Mouse (Mus musculus) urinary bladder, postnatal 10 days (tissue): Measurements from ENCODE around the gene Ccsap.

Experiments
- DNase-seq: peaks from one replicate; pipeline ENCODE4 v3.0.0; 2022; ENCODE audit warnings: low spot score

Ccsap gene

DNA sequence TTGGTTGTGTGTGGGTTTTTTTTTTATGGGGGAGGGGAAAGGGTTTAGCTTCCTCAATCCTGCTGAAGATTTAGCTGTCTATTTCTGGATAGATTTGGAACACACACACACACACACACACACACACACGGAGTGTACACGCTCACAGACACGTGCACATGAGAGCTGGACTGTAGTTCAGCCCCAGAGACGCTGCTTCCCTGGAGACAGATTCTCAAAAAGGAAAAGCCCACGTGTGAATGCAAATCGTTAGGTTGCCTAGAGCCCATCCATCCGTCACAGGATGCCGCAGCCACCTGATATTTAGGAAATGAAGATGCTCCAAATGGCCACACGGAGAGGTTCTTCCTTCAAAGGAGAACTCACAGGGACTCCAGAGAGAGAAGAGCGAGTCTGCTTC lies 20.3 kb upstream of the Ccsap start:
- DNase-seq, result no peak

GRCm38 (mm10) chr8:123877865-123878264 lies 17.9 kb upstream of the Ccsap start:
- no peak for DNase-seq

DNA sequence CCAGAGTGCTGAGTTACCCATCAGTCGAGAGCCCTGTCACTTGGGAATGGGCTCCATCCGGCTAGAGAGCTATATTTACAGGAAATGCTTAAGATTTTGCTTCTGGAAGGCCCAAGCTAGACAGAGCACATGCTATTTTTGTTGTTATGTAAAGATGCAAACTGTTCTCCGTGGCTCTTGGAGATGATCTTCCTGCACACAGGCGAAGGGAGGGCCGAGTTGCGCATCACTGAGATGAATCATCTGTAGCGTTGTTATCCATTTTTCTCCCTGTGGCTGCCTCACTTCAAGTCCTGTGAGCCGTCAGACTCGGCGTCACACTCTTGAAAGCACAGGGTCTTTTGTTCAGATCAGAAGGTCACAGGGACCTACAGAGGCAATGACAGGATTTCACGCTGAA lies 14.3 kb upstream of the Ccsap start:
- DNase-seq, result no peak

- no peak for DNase-seq
Observed at GRCm38 (mm10) chr8:123873364-123873763, 13.4 kb upstream of the Ccsap start.

DNA sequence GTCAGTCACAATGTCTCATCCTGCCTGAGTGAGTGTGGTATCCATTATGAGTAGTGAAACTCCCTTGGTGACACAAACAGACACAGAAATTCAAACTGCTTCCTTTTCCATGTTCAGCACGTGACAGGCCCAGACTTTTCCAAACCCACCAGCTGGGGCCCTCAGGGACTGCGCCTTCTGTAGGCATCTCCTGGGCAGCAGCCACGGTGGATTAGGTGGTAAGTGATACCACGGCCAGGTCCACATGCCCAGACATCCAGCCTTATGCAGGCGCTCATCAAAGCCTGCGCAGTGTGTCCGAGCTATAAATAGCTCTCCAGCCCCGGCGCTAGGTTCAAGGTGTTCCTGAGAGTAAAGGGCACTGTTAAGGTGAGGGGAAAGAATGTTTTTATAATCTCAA lies 12.0 kb upstream of the Ccsap start:
- no peak for DNase-seq

DNA sequence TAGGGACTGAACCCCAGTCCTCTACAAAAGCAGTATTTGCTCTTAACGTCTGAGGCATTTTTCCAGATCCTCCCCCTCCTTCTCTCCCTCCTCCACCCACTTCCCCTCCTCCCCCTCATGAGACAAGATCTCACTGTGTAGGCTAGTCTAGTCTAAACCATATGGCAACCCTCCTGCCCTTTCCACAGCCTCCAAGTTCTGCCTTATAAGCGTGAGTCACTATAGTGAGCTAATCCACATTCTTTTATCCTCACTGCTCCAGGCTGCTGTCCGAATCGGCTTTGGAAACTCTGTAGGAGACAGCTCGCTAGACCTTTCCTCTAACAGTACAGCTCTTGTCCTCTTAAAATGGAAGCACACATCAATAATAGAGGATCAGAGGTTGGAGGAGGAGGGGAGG lies 7.0 kb upstream of the Ccsap start:
- DNase-seq, result no peak

DNA sequence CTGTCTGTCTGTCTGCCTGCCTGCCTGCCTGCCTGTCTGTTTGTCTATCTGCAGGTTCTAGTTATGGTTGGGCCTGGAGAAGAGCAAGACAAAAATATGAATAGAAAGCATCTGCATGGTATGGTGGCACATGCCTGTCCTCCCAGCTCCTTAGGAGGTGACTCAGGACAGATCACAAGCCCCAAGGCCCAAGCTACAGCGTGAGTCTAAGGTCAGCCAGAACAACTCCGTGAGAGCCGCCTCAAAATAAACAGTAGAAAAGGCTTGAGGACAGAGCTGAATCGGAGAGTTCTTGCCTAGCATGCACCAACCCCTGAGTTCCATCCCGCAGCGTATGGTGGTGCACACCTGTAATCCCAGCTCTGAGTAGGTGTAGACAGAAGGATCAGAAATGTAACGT lies 5.8 kb upstream of the Ccsap start:
- DNase-seq, result no peak

GRCm38 (mm10) chr8:123860386-123860785 lies 377 bp upstream of the Ccsap start:
- DNase-seq, result no peak

- DNase-seq, result peak; percentile 66
Observed at GRCm38 (mm10) chr8:123858941-123859647, 915 bp downstream of the Ccsap start.

GRCm38 (mm10) chr8:123858574-123858940 lies 1.5 kb downstream of the Ccsap start:
- DNase-seq, result no peak

GRCm38 (mm10) chr8:123857361-123857760 lies 2.6 kb downstream of the Ccsap start:
- no peak for DNase-seq

GRCm38 (mm10) chr8:123854733-123855475 lies 5.1 kb downstream of the Ccsap start:
- DNase-seq, result no peak

DNA sequence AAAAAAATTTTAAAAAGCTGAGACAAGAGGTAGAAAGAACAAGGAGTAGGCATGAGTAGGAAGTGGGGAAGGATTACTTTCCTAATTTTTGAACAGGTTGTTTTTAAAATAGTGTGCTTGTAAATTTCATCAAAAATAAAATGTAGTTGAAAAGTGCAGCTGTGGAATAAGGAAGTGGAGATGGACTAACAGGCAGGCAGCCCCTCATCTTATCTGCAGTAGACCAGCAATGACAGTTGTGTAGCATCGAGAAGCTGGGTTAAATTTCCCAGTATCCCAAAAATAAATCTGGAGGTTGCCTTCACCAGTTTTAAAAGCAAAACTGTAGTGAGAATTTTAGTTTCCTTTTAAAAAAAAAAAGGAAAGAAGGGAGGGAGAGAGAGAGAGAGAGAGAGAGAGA lies 5.8 kb downstream of the Ccsap start:
- no peak for DNase-seq

DNA sequence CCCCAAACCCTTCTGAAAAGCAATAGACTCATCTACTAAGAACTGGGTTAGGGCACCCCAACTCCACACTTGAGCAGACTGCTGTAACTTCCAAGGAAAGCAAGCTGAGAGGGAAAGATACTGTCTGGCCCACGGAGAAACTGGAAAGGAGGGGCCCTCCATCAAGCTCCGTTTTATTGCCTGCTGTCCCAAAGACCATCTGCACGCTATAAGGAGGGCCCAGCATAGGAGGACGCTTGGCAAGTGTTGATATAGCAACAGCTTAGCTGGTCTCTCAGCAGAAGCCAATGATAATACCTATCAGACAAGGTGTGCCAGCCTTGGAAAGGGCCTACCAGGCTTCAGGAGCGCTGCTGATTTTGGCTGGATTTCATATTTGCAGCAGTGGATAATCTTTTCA lies 8.4 kb downstream of the Ccsap start:
- no peak for DNase-seq

DNA sequence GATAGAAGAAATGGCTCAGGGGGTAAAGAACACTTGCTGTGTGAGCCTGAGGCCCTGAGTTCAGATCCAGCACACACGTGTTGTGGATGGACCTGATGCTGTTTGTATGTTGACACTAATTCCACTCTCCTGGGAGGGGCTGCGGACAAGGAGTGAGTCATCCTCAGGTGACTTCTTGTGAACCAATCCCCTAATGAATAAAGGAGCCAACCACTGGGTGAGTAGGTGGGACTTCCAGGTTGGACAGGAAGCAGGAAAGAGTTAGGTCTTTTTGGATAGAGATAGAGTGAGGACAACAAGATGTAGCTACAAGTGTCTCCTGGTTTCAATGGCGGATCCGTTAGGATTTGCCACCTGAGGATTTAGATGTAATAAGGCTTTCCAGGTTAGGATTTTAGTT lies 10.7 kb downstream of the Ccsap start:
- DNase-seq, result no peak

- DNase-seq, result no peak
Observed at GRCm38 (mm10) chr8:123847546-123847945, 12.5 kb downstream of the Ccsap start.

DNA sequence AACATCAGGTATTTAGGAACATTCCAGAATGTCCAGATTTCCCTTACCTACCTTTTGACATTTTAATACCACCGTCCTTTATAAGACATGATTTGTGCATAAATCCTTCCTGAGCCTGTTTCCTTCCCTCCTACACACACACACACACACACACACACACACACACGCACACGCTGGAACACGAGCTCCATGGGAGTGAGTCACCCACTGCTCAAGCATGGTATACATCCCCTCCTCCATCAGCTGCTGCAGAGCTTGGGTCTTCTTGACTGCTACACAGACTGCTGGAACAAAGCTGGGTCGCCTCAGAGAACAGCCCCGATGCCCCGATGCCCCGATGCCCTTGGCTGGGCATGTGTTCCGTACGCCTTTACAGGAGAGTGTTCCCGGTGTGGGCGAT lies 13.5 kb downstream of the Ccsap start:
- DNase-seq, result no peak

GRCm38 (mm10) chr8:123845991-123846390 lies 14.0 kb downstream of the Ccsap start:
- no peak for DNase-seq

DNA sequence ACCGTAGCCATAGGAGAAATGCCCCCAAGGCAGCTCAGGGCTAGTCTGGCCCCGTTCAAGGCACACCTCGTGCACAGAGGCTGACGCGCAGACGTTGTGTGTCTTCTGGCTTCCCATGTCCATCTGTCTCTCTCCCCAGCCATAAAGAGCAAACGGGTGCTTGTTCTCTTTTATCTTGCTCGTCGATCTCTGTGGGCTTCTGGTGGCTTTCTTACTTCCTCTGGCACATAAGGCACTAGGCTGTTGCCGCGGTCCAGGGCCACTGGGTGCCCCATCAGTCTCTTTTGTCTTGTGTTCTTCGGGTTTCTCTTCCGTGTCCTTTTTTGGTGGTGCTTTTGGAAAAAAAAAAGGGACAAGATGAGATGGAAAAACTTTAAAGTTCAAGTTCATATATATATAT lies 14.9 kb downstream of the Ccsap start:
- no peak for DNase-seq

DNA sequence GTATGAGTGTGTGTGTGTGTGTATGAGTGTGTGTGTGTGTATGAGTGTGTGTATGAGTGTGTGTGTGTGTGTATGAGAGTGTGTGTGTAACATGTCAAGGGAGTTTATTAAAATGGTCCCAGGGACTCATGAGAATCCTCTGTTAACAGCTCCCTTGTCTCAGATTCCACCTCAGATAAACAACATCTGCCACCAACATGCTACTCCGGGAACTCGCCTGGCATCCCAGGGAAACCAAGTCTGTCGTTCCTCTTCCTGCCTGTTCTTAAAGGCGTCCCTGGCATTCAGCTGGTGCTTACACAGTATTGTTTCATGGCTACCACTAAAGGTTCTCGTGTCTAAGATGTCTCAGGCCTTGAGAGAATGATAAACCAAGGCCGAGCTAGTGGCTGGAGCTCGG lies 15.7 kb downstream of the Ccsap start:
- DNase-seq, result no peak

- no peak for DNase-seq
Observed at GRCm38 (mm10) chr8:123842086-123842485, 17.9 kb downstream of the Ccsap start.

- no peak for DNase-seq
Observed at GRCm38 (mm10) chr8:123840578-123841345, 19.2 kb downstream of the Ccsap start.

DNA sequence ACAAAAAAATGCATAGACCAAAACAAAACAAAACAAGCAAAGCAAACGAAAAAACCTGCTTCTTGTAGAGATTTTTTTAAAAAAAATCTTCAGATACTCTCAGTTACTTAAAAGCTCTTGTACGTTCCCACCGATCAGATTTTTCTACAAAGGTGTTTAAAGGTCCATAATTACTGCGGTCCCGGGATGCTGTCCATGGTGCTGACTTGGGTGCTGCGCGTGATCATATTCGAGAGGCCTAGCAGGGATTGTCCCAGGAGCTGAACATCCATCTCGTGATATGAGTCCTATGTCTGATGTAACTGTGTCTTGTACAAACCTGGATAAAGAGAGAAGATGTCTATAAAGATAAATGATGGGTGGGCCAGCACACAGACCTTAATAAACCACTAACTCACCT lies 21.5 kb downstream of the Ccsap start:
- DNase-seq, result no peak
